Mouse (Mus musculus): ENCODE measurements around the gene Commd2. TPM values are rescaled to one million over a fixed set of nuclear protein-coding genes. Genes with fewer than 3 reads are reported as not detected.

Gene Commd2
- polyA plus RNA-seq, 1 experiment from 2014 or later: 102 TPM

GRCm38 (mm10) chr3:57667054-57667723 lies 15.7 kb upstream of the Commd2 start:
- peak; percentile 88 for DNase-seq (ENCODE audit: low spot score)
- ATAC-seq (replicated peaks; ENCODE audit: insufficient number of reproducible peaks, low FRiP score, low TSS enrichment, low read depth): no peak
- no peak overlapping the region for H3K4me2 ChIP-seq (ENCODE audit: low read depth, low read length)
- no peaks in the 10 kb centered on the region for H3K27me3 ChIP-seq (ENCODE audit: control insufficient read depth, insufficient read depth, low read length)
- whole genome bisulfite sequencing: 37% methylated on average over 14 of the region's 14 CpGs
- no peaks in the 10 kb centered on the region for H3K4me1 ChIP-seq (ENCODE audit: control insufficient read depth, insufficient read depth, low read length)
- H3K27ac ChIP-seq (replicated peaks; ENCODE audit: low read depth, low read length): no peak overlapping the region
- no peak overlapping the region for H3K9ac ChIP-seq (replicated peaks; ENCODE audit: low read length)
- H3K36me3 ChIP-seq (replicated peaks; ENCODE audit: control insufficient read depth, insufficient read depth, low read depth, low read length): no peaks in the 10 kb centered on the region
- H3K4me3 ChIP-seq (ENCODE audit: low read depth, low read length): no peak overlapping the region
- H3K9me3 ChIP-seq (replicated peaks; ENCODE audit: control insufficient read depth, low read length): no peaks in the 10 kb centered on the region

GRCm38 (mm10) chr3:57665880-57666279 lies 14.4 kb upstream of the Commd2 start:
- H3K4me3 ChIP-seq (ENCODE audit: low read depth, low read length): no peak overlapping the region
- ATAC-seq (replicated peaks; ENCODE audit: insufficient number of reproducible peaks, low FRiP score, low TSS enrichment, low read depth): no peak
- 85% methylated on average over 5 of the region's 5 CpGs for WGBS

GRCm38 (mm10) chr3:57664682-57665081 lies 13.2 kb upstream of the Commd2 start:
- Histone ChIP-seq H3K9ac (replicated peaks; ENCODE audit: low read length) (no peak overlapping the region), H3K4me3 (ENCODE audit: low read depth, low read length) (no peak overlapping the region), H3K4me1 (ENCODE audit: control insufficient read depth, insufficient read depth, low read length) (no peaks in the 10 kb centered on the region), H3K4me2 (ENCODE audit: low read depth, low read length) (no peak overlapping the region), H3K27ac (replicated peaks; ENCODE audit: low read depth, low read length) (no peak overlapping the region), H3K36me3 (replicated peaks; ENCODE audit: control insufficient read depth, insufficient read depth, low read depth, low read length) (no peaks in the 10 kb centered on the region), H3K27me3 (ENCODE audit: control insufficient read depth, insufficient read depth, low read length) (no peaks in the 10 kb centered on the region), H3K9me3 (replicated peaks; ENCODE audit: control insufficient read depth, low read length) (no peaks in the 10 kb centered on the region)
- no peak for DNase-seq (ENCODE audit: low spot score)
- ATAC-seq (replicated peaks; ENCODE audit: insufficient number of reproducible peaks, low FRiP score, low TSS enrichment, low read depth): no peak
- 83% methylated on average over 10 of the region's 10 CpGs for whole genome bisulfite sequencing

More at GRCm38 (mm10) chr3:57665880-57666279, 14.4 kb upstream of the Commd2 start:
- no peak overlapping the region for H3K9ac ChIP-seq (replicated peaks; ENCODE audit: low read length)
- no peaks in the 10 kb centered on the region for H3K36me3 ChIP-seq (replicated peaks; ENCODE audit: control insufficient read depth, insufficient read depth, low read depth, low read length)
- no peak overlapping the region for H3K27ac ChIP-seq (replicated peaks; ENCODE audit: low read depth, low read length)
- no peak overlapping the region for H3K4me2 ChIP-seq (ENCODE audit: low read depth, low read length)
- H3K9me3 ChIP-seq (replicated peaks; ENCODE audit: control insufficient read depth, low read length): no peaks in the 10 kb centered on the region
- H3K4me1 ChIP-seq (ENCODE audit: control insufficient read depth, insufficient read depth, low read length): no peaks in the 10 kb centered on the region
- no peaks in the 10 kb centered on the region for H3K27me3 ChIP-seq (ENCODE audit: control insufficient read depth, insufficient read depth, low read length)
- no peak for DNase-seq (ENCODE audit: low spot score)

- no peak overlapping the region for H3K27ac ChIP-seq (replicated peaks; ENCODE audit: low read depth, low read length)
- no peak for ATAC-seq (replicated peaks; ENCODE audit: insufficient number of reproducible peaks, low FRiP score, low TSS enrichment, low read depth)
- WGBS: 24% methylated on average over 6 of the region's 6 CpGs
- H3K4me2 ChIP-seq (ENCODE audit: low read depth, low read length): no peak overlapping the region
- H3K9me3 ChIP-seq (replicated peaks; ENCODE audit: control insufficient read depth, low read length): no peaks in the 10 kb centered on the region
- peak; percentile 85 for DNase-seq (ENCODE audit: low spot score)
- no peak overlapping the region for H3K4me3 ChIP-seq (ENCODE audit: low read depth, low read length)
- no peak overlapping the region for H3K9ac ChIP-seq (replicated peaks; ENCODE audit: low read length)
- H3K4me1 ChIP-seq (ENCODE audit: control insufficient read depth, insufficient read depth, low read length): no peaks in the 10 kb centered on the region
- H3K36me3 ChIP-seq (replicated peaks; ENCODE audit: control insufficient read depth, insufficient read depth, low read depth, low read length): no peaks in the 10 kb centered on the region
- H3K27me3 ChIP-seq (ENCODE audit: control insufficient read depth, insufficient read depth, low read length): no peaks in the 10 kb centered on the region
These were observed 12.2 kb upstream of the Commd2 start for GRCm38 (mm10) chr3:57663731-57664130.

DNA sequence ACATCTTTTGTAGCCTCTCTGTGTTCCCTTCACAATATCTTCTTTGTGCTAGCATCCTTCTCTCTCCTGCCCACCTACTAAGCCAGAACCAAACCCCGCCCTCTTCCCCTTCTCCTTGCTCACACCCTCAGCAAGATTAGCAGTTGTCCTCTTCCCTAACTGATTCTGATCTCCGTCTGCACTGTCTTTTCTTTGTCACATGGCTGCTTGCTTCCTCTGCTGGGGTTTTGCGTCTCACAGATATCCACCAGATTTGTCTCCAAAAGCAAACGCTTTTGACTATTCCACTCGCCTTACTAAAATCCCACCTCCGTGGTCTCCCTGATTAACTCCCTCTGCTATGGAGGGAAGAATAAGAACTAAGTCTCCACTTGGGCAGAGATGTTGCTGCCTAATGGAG lies 7.1 kb upstream of the Commd2 start:
- Histone ChIP-seq H3K9me3 (replicated peaks; ENCODE audit: control insufficient read depth, low read length) (no peaks in the 10 kb centered on the region), H3K4me2 (ENCODE audit: low read depth, low read length) (no peak overlapping the region), H3K27ac (replicated peaks; ENCODE audit: low read depth, low read length) (no peak overlapping the region), H3K4me1 (ENCODE audit: control insufficient read depth, insufficient read depth, low read length) (no peaks in the 10 kb centered on the region), H3K9ac (replicated peaks; ENCODE audit: low read length) (no peak overlapping the region), H3K36me3 (replicated peaks; ENCODE audit: control insufficient read depth, insufficient read depth, low read depth, low read length) (no peaks in the 10 kb centered on the region), H3K27me3 (ENCODE audit: control insufficient read depth, insufficient read depth, low read length) (no peaks in the 10 kb centered on the region), H3K4me3 (ENCODE audit: low read depth, low read length) (no peak overlapping the region)
- 71% methylated on average over 6 of the region's 6 CpGs for WGBS
- DNase-seq (ENCODE audit: low spot score) (no peak), ATAC-seq (replicated peaks; ENCODE audit: insufficient number of reproducible peaks, low FRiP score, low TSS enrichment, low read depth) (no peak)

- H3K4me2 ChIP-seq (ENCODE audit: low read depth, low read length): no peak overlapping the region
- no peak overlapping the region for H3K9ac ChIP-seq (replicated peaks; ENCODE audit: low read length)
- no peaks in the 10 kb centered on the region for H3K36me3 ChIP-seq (replicated peaks; ENCODE audit: control insufficient read depth, insufficient read depth, low read depth, low read length)
- WGBS: 83% methylated on average over 3 of the region's 3 CpGs
- no peak overlapping the region for H3K27ac ChIP-seq (replicated peaks; ENCODE audit: low read depth, low read length)
- no peaks in the 10 kb centered on the region for H3K4me1 ChIP-seq (ENCODE audit: control insufficient read depth, insufficient read depth, low read length)
- no peak overlapping the region for H3K4me3 ChIP-seq (ENCODE audit: low read depth, low read length)
- H3K27me3 ChIP-seq (ENCODE audit: control insufficient read depth, insufficient read depth, low read length): no peaks in the 10 kb centered on the region
- no peaks in the 10 kb centered on the region for H3K9me3 ChIP-seq (replicated peaks; ENCODE audit: control insufficient read depth, low read length)
- DNase-seq (ENCODE audit: low spot score) (no peak), ATAC-seq (replicated peaks; ENCODE audit: insufficient number of reproducible peaks, low FRiP score, low TSS enrichment, low read depth) (no peak)
These were observed 2.1 kb upstream of the Commd2 start for GRCm38 (mm10) chr3:57653646-57654045.

- 87% methylated on average over 3 of the region's 3 CpGs for WGBS
- no peaks in the 10 kb centered on the region for H3K36me3 ChIP-seq (replicated peaks; ENCODE audit: control insufficient read depth, insufficient read depth, low read depth, low read length)
- no peaks in the 10 kb centered on the region for H3K4me1 ChIP-seq (ENCODE audit: control insufficient read depth, insufficient read depth, low read length)
- no peaks in the 10 kb centered on the region for H3K9me3 ChIP-seq (replicated peaks; ENCODE audit: control insufficient read depth, low read length)
- H3K4me2 ChIP-seq (ENCODE audit: low read depth, low read length): no peak overlapping the region
- H3K9ac ChIP-seq (replicated peaks; ENCODE audit: low read length): no peak overlapping the region
- ATAC-seq (replicated peaks; ENCODE audit: insufficient number of reproducible peaks, low FRiP score, low TSS enrichment, low read depth): no peak
- no peaks in the 10 kb centered on the region for H3K27me3 ChIP-seq (ENCODE audit: control insufficient read depth, insufficient read depth, low read length)
- DNase-seq (ENCODE audit: low spot score): no peak
- H3K27ac ChIP-seq (replicated peaks; ENCODE audit: low read depth, low read length): no peak overlapping the region
- H3K4me3 ChIP-seq (ENCODE audit: low read depth, low read length): no peak overlapping the region
These were observed 970 bp upstream of the Commd2 start for GRCm38 (mm10) chr3:57652485-57652884.

GRCm38 (mm10) chr3:57651865-57652259 lies 347 bp upstream of the Commd2 start:
- Histone ChIP-seq H3K4me1 (ENCODE audit: control insufficient read depth, insufficient read depth, low read length) (no peaks in the 10 kb centered on the region), H3K36me3 (replicated peaks; ENCODE audit: control insufficient read depth, insufficient read depth, low read depth, low read length) (no peaks in the 10 kb centered on the region), H3K27ac (replicated peaks; ENCODE audit: low read depth, low read length) (no peak overlapping the region), H3K9me3 (replicated peaks; ENCODE audit: control insufficient read depth, low read length) (no peaks in the 10 kb centered on the region), H3K27me3 (ENCODE audit: control insufficient read depth, insufficient read depth, low read length) (no peaks in the 10 kb centered on the region), H3K4me2 (ENCODE audit: low read depth, low read length) (peak overlapping the region; percentile 57), H3K4me3 (ENCODE audit: low read depth, low read length) (peak overlapping the region; percentile 76), H3K9ac (replicated peaks; ENCODE audit: low read length) (peak overlapping the region; percentile 78)
- DNase-seq (ENCODE audit: low spot score): no peak
- ATAC-seq (replicated peaks; ENCODE audit: insufficient number of reproducible peaks, low FRiP score, low TSS enrichment, low read depth): peak; percentile 60; the same call in 1 of the 2 replicates
- 74% methylated on average over 3 of the region's 3 CpGs for WGBS

Data from embryonic facial prominence, embryonic 11.5 days (tissue).